Mouse (Mus musculus) fat pad, adult 2 months (tissue): ENCODE results near the gene Adamtsl4.
"Not testable (repeated sequence)": the region's sequence is repeated elsewhere in the genome, so short reads cannot be mapped to it uniquely, and the experiment has no call there.

ENCODE experiments used
- DNase-seq: peaks from one replicate; pipeline ENCODE4 v3.0.0-alpha.2; 2011; ENCODE audit warnings: low read depth, low spot score; ENCODE audit errors: extremely low read depth

Adamtsl4 gene

GRCm38 (mm10) chr3:95701085-95701484, 13.4 kb upstream of the Adamtsl4 start:
- DNase-seq, result no peak

- no peak for DNase-seq
These were observed 12.5 kb upstream of the Adamtsl4 start for GRCm38 (mm10) chr3:95700233-95700681.

GRCm38 (mm10) chr3:95698286-95698685, 10.6 kb upstream of the Adamtsl4 start:
- no peak for DNase-seq

- DNase-seq, result no peak
These were observed 8.6 kb upstream of the Adamtsl4 start for GRCm38 (mm10) chr3:95696360-95696759.

GRCm38 (mm10) chr3:95695796-95696195, 8.1 kb upstream of the Adamtsl4 start:
- DNase-seq, result no peak

GRCm38 (mm10) chr3:95694808-95695703, 7.3 kb upstream of the Adamtsl4 start:
- DNase-seq, result no peak

- DNase-seq, result no peak
These were observed 6.4 kb upstream of the Adamtsl4 start for GRCm38 (mm10) chr3:95693821-95694807.

- DNase-seq, result no peak
These were observed 5.0 kb upstream of the Adamtsl4 start for GRCm38 (mm10) chr3:95692677-95693076.

- DNase-seq, result not testable (repeated sequence)
These were observed 2.8 kb upstream of the Adamtsl4 start for GRCm38 (mm10) chr3:95690552-95690951.

GRCm38 (mm10) chr3:95689940-95690339, 2.2 kb upstream of the Adamtsl4 start:
- DNase-seq, result no peak

GRCm38 (mm10) chr3:95689171-95689915, 1.6 kb upstream of the Adamtsl4 start:
- no peak for DNase-seq

GRCm38 (mm10) chr3:95687168-95687523, 571 bp downstream of the Adamtsl4 start:
- no peak for DNase-seq

- no peak for DNase-seq
These were observed 1.1 kb downstream of the Adamtsl4 start for GRCm38 (mm10) chr3:95686492-95687167.

- no peak for DNase-seq
These were observed 2.0 kb downstream of the Adamtsl4 start for GRCm38 (mm10) chr3:95685701-95686100.

GRCm38 (mm10) chr3:95685301-95685700, 2.4 kb downstream of the Adamtsl4 start:
- DNase-seq, result no peak

GRCm38 (mm10) chr3:95684846-95685245, 2.9 kb downstream of the Adamtsl4 start:
- DNase-seq, result no peak

GRCm38 (mm10) chr3:95682878-95683277, 4.8 kb downstream of the Adamtsl4 start:
- DNase-seq, result no peak

GRCm38 (mm10) chr3:95681365-95681764, 6.4 kb downstream of the Adamtsl4 start:
- no peak for DNase-seq

- no peak for DNase-seq
These were observed 7.0 kb downstream of the Adamtsl4 start for GRCm38 (mm10) chr3:95680673-95681072.

GRCm38 (mm10) chr3:95679551-95679950, 8.2 kb downstream of the Adamtsl4 start:
- DNase-seq, result no peak
